Mouse (Mus musculus) activated CD4-positive, CD25-positive, alpha-beta regulatory T cell, adult 4 months (primary cell): Measurements from ENCODE around the gene Nkx1-2. TPM values are rescaled to one million over a fixed set of nuclear protein-coding genes. Genes with fewer than 3 reads are reported as not detected.

ENCODE experiments used
- ATAC-seq: one replicate; pipeline ENCODE4 v1.8.0; 2017
- polyA plus RNA-seq, 2 experiments: library from polyadenylated mRNA; unstranded; fragments of 100-300 nt; shearing (Covaris generic); gene quantifications; one replicate each; pipeline ENCODE4 v1.2.1; 2017

Nkx1-2 gene
- polyA plus RNA-seq, result not detected

DNA sequence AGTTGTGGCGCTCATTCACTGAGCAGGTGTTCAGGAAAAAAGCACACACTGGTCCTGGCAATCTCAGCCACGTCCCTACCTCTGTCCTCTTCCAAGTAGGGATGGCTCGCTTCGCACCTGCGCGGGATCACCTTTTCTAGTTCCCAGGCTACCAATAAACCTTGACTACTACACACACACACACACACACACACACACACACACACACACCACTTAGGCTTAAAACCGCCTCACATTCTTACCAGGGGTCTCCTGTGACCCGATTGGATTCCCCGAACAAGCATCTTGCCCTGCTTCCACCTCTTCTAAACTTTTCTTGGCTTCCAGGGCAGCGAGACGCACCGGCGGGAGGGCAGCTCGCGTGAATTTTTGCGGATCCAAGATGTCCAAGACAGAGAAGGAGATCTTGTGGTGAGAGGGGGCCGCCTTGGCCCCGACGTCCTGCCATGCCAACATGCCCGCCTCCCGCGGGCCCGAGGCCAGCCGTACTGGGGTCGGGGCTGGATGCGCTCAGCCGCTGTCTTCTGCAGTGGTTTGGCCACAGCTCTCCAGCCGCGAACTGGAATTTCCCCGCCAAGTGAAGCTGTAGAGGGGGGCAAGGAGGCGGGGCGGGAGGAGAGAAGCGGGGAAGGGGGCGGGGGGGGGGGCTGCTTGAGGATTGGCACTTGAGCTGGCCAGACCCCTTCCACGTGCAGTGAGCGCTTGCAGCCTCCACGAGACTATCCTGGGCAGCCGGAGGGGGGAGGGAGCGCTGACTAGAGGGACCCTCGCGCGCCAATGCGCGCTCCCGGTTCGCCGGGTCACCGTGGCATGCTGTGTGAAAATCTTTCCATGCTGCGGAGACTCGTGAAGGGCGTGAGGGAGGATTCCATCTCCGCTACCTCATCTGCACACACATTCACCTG is at the start of gene Nkx1-2:
Nkx1-2 (minus strand) TSS at position 567 of the 905 bp plus-strand sequence.
- no peak for ATAC-seq

- ATAC-seq, result no peak
Measured at GRCm38 (mm10) chr7:132646514-132646913, 47.1 kb upstream of the Nkx1-2 start.

DNA sequence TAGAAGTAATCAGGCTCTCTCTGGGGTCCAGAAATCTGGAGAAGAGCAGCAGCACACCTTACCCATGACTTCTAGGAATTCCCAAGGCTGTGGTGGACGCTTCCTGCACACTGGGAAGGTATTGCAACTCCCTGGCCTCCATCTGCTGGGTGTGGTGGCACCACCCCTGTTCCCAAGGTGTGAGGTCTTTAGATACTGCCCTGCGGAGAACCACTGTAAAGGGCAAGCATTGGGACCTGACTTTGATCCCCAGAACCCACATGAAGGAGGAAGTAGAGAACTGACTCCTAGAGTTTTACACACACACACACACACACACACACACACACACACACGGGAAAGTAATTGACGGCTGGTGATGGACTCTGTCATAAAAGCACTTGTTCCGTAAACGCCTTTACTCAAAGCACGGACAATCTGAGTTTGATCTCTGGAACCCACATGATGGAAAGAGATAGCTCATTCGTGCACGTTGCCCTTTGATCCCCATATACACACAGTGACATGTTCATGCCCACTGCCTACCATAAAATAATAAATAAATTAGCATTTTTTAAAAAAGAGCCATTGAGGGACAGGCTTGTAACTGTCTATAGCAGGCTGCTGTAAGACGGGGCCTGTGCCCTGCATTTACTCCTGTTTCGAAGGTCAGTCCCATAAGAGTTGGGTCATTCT is 45.3 kb upstream of the Nkx1-2 start:
- ATAC-seq, result no peak

DNA sequence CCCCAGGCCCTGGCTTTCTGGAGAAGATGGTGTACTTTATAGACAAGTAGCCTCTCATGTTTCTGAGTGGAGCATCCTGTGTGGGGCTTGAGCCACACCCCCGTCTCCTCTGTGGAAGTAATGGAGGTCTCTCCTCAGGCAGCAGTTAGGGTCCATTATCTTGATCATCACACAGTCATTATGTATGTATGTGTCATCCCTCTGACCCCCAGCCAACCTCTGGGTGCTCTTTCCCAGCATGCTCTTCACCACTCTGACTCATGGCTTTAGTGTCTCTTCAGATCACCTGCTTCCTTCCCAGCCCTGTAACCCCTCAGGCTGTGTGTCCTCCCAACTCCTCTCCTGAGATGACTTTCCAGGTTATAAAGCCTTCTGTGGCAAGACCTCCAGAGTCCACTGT is 42.2 kb upstream of the Nkx1-2 start:
- no peak for ATAC-seq

- ATAC-seq, result no peak
Measured at GRCm38 (mm10) chr7:132640946-132641345, 41.5 kb upstream of the Nkx1-2 start.

- ATAC-seq, result no peak
Measured at GRCm38 (mm10) chr7:132638446-132639087, 39.1 kb upstream of the Nkx1-2 start.

DNA sequence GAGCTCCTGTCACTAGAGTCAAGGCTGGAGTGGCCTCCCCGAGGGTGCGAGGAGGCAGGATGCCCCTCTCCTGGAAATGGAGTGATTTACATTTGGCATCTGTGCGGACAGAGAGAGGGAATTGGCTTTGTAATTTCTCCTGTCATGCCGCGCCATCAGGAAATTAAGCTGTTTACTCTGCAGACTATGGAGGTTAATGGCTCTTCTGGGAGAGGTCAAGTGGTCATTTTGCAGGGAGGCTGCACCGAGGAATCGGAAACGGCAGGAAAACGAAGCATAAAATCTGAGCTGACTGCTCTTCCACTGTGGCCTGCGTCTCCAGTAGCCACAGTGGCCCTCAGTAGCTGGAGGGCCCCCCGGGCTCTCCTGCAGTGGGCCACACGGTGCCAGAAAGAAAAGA is 37.9 kb upstream of the Nkx1-2 start:
- no peak for ATAC-seq

DNA sequence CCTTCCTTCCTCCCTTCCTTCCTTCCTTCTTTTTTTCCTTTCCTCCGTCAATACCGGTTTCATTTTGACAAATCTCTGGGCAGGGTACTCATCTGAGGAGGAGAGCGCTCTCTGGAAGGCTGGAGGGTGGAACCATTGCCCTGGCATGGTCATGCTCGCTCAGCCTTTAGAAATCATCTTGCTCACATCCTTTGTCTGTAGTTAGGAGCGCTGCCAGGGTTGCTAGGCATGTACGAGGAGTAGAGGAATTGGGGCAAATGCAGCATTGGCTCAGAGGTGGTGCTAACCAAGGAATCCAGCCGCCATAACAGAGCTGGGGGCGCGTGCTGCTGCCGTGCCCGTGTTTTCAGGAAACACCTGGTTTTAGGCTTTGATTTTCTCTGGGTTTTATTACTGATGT is 31.9 kb upstream of the Nkx1-2 start:
- no peak for ATAC-seq

- no peak for ATAC-seq
Measured at GRCm38 (mm10) chr7:132627448-132627847, 28.0 kb upstream of the Nkx1-2 start.

DNA sequence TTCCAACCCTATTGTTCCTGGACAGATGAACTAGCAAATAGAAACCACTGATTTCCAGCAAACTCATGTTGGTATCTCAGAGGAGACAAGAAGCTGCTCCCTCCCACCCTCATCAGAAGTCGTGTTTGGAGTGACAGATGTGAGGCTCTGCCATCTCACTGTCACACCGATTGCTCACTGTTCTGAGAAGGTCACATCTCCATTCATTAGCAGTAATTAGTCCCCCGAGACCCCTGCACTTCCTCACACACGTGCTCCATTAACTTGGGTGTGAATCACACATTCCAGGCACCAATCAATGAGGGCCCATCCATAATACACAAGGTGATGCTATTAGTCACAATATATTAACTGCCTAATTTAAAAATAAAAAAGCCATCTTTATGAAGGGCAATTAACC is 26.7 kb upstream of the Nkx1-2 start:
- ATAC-seq, result no peak

GRCm38 (mm10) chr7:132624161-132624560 is 24.7 kb upstream of the Nkx1-2 start:
- ATAC-seq, result no peak

GRCm38 (mm10) chr7:132619975-132620918 is 20.8 kb upstream of the Nkx1-2 start:
- ATAC-seq, result no peak

- no peak for ATAC-seq
Measured at GRCm38 (mm10) chr7:132619549-132619948, 20.1 kb upstream of the Nkx1-2 start.

- ATAC-seq, result no peak
Measured at GRCm38 (mm10) chr7:132617021-132617564, 17.7 kb upstream of the Nkx1-2 start.

- no peak for ATAC-seq
Measured at GRCm38 (mm10) chr7:132616391-132616790, 17.0 kb upstream of the Nkx1-2 start.

DNA sequence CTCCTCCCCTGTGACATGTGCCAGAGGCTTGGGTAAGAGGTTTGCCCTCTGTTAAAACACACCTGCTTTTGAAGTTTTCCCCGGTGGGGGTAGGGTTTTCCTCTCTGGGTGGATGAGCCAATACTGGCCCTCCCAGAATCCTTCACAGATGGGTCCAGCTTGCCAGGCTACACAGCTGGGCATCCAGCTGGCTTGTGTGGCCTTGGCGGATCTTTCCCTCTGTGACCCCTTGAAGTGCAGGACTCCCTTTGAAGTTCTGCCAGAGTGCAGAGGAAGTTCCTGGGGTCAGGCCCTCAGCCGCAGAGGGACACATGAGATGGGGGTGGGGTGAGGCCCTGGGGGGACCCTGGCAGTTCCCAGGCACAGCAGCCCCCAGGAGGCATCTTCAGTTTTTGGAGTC is 15.9 kb upstream of the Nkx1-2 start:
- no peak for ATAC-seq

- no peak for ATAC-seq
Measured at GRCm38 (mm10) chr7:132611530-132611929, 12.1 kb upstream of the Nkx1-2 start.

DNA sequence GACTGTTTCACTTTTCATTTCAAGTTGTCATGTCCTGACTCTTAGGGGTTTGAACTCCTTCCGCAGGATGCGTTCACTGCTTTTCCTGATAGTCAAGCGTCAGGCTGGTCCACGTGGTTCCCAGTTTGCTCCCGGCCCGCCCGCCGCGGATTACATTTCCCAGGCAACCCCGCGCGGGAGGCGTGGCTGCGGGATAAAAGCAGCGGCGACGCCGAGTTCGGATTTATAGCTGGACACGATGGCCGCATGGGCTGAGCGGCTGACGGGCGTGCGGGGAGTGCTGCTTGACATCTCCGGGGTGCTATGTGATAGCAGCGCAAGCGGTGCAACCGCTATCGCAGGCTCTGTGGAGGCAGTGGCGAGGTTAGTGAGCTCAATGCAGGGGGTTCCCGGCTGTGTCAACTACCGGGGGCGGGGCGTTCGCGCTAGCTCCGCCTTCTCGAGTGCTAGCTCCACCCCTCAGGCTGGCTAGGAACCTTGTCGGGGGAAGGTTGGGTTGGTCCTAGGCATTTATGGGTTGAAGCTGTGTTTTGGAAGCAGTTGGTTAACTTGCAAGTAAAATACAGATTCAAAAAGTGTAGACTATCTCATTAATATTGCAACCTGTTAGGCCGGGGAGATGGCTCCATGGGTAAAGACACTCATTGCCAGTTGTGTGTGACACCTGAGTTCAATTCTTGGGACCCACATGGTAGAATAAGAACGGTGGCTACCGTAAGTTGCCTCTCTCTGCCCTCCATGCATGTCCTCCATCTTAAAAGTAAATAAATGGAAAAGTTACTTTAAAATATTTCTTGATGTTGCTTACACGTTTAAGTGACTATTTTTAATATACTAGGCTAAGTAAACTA is 11.3 kb upstream of the Nkx1-2 start, which contains the start of gene Lhpp:
Lhpp (plus strand) TSS at position 171 of the 851 bp plus-strand sequence.
- ATAC-seq, result peak; percentile 92

GRCm38 (mm10) chr7:132608316-132609020 is 9.0 kb upstream of the Nkx1-2 start:
- no peak for ATAC-seq

GRCm38 (mm10) chr7:132605689-132606088 is 6.3 kb upstream of the Nkx1-2 start:
- no peak for ATAC-seq
